Mouse (Mus musculus) C2C12 (cell line): ENCODE measurements around the gene Csf2rb2.

Experiments used
- CTCF ChIP-seq: IDR thresholded peaks from one replicate; pipeline ENCODE4 v1.5.1; 2011; ENCODE audit not compliant: control insufficient read depth, insufficient read depth, insufficient read length
- MAX ChIP-seq: IDR thresholded peaks from one replicate; pipeline ENCODE4 v1.6.1; 2011; ENCODE audit warnings: mild to moderate bottlenecking, control low read depth
- USF1 ChIP-seq: IDR thresholded peaks from one replicate; pipeline ENCODE4 v1.6.1; 2011; ENCODE audit warnings: low read depth, mild to moderate bottlenecking, control low read depth, moderate library complexity

DNA sequence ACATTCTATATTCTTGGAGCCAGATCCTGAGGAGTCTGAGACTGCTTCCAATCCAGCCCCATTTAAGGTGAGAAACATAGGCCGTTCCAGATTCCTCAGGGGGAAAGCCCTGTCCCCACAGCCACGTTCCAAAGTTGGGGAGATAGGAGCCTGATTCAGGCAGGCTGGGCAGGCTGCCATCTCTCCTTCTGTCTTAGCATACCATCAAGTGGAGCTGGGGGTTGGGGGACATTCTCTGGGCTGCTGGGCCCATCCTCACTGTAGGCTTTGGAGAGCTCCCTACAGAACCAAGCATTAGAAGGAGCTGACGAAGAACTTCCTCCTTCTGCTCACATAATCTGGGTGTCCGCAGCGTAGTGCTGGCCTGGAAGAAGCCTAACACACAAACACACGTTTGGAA lies 61.7 kb downstream of the Csf2rb2 start:
- no peak for TF ChIP-seq CTCF
- TF ChIP-seq USF1 = no peak
- TF ChIP-seq MAX = no peak
